Mouse (Mus musculus) thymus, postnatal 14 days (tissue): ENCODE data around the gene Gtpbp3.

ENCODE experiments used
- DNase-seq: peaks from one replicate; pipeline ENCODE4 v3.0.0; 2021

Gene Gtpbp3

DNA sequence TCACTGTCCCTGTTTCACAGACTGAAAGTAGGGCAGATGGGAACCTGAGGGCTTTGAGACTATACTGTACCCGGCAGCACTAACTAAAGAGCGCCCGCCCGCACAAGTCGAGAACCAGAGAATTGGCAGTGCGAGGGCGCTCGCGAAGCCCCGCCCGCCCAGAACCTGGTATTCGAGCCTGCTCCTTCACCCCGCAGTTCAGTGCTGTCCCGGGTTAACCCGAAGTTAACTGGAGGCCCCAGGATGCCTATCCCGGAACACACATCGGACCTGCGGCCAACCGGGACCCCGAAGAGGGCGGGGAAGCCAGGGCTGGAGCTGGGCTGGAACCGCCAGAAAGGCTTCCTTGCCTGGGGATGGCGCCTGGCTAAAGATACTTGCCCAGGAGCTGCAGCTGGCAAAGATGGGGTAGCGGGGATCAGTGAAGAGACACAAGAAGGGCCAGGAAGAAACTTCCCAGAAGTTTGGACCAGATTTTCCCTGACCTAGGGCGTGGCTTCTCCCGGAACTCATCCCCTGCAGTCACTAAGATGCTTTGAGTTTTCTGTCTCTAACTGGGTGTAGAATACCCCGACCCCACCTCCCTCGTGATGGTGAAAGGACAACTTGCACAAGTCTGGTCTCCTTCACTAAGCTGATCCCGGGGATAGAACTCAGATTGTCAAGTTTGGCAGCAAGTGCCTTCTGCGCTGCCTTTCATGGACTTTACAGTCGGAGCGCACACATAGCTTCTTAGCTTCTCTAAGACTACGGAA, at the start of gene Gtpbp3:
Gtpbp3 (plus strand) TSS at position 413 of the 755 bp plus-strand sequence.
- peak; percentile 85 for DNase-seq

DNA sequence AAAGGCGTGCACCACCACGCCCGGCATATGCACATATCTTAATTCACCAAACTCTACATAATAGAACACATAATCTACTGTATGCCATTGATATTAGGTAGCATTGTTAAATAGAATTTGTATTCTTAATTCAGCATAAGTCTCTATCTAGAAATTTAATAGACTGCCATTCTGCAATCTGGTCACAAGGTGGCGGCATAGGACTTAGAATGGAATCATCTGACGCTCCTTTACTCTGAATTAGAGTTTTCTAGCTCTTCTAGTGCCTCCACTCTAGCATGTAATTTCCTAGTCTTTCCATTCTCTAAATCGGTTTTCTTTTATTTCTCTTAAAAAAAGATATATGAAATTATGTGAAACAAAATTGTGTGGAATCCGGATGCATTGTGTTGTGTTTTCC, 46.5 kb upstream of the Gtpbp3 start:
- DNase-seq: peak; percentile 68

DNA sequence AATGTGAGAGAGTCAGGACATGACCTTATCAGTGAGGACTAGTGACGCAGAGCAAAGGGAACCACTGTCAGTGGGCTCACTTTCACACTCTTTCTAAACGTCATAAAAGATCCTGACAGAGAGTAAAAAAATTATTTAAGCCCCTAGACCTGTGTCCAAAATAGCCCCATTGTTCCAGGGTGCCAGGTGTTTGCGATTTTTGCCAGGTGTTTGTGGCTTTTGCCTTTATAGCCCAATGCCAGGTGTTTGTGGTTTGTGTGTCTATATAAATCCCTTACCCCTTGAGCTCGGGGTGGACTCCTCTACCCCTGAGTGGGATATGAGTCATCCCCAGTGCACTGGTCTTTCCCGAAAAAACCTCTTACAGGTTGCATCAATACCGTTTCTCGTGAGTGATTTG, 42.8 kb upstream of the Gtpbp3 start:
- DNase-seq: no peak

GRCm38 (mm10) chr8:71451337-71451736, 36.6 kb upstream of the Gtpbp3 start:
- no peak for DNase-seq

DNA sequence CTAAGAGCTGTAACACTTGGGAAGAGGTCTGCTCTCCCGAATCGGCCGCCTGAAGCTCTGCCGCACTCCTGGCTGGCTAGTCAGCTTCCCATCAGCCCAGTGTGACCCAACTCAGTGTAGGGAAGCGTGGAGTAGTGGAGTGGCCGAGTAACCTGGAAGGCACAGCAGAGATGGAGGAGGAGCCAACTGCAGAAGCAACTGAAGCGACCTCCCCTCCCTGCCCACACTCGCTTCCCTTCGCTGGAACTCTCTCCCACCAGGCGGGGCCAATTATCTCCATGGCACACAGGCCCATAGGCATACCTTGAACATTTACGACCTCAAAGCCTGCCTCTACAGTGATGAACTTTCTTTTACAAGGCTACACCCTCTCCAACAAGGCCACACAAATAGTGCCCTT, 36.1 kb upstream of the Gtpbp3 start:
- DNase-seq: no peak

DNA sequence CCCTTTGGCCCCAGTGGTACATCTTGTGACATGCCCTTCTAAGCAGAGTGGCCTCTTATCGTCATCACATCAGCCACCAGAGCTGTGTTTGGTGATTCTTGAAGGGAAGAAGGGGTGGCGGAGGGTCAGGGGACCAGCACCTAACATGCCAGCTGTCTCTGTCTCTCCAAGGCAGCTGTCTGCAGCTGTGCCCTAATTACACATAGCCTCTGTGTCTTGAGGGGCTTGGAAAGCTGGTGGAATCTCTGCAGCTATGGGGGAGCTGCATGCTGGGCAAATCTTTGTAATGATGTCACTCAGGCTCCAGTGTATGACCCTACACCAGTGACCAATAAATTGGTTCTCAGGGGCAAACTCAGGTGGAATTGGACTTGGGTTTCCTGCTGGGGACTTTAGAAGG, 35.2 kb upstream of the Gtpbp3 start:
- no peak for DNase-seq

- DNase-seq: no peak
Observed at GRCm38 (mm10) chr8:71454668-71455067, 33.2 kb upstream of the Gtpbp3 start.

- DNase-seq: no peak
Observed at GRCm38 (mm10) chr8:71456906-71457305, 31.0 kb upstream of the Gtpbp3 start.

- DNase-seq: no peak
Observed at GRCm38 (mm10) chr8:71457659-71458270, 30.1 kb upstream of the Gtpbp3 start.

DNA sequence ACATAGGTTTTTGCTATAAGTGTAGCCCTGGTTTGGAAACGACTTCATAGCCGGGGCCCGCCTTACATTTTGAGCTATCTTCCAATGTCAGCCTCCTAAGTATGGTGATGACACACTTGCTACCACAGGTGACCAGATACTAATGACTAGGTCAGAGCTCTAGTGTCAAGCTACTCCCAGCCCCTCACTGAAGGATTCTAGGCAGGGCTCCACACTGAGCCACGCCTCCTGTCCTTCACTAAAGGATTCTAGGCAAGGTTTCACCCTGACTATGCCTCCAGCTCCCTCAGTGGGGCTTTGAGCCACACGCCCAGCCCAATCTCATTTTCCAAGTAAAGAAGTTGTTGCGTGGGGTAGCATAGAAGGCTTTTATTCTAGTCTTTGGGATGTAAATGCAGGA, 27.2 kb upstream of the Gtpbp3 start:
- no peak for DNase-seq

GRCm38 (mm10) chr8:71461152-71461840, 26.6 kb upstream of the Gtpbp3 start:
- no peak for DNase-seq

DNA sequence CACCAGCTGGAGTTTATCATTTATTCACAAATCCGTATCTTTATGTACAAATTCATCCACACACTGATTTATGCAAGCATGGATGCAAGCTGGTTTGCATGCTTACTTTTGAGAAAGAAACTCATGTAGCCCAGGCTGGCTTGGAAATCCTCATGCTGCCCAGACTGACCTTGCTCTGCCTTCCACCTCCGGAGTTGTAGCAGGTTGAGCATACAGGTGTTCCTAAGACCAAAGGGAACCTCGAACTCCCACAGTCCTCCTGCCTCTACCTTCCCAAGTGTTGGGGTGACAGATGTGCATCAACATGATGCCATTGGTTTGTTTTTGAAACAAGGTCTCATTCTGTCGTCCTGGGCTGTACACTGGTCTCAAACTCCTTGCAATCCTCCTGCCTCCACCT, 25.7 kb upstream of the Gtpbp3 start:
- no peak for DNase-seq

DNA sequence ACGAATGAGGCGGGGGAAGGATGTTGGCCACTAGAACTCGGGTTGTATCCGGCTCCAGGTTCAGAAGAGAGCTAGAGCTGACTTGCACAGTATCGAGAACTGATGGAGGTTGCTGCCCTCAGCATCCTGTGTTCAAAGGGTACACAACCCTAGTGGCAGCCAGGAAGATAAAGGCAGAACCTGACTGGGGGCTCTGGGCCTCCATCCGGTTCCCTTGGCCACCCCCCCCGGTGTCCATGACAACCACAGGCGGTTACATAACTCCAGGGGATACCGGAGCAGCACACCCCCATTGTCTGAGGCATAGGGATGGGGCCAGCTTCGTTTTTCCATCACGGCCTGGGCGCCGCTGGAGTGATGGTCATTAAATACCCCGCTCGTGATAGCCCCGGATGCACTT, 25.1 kb upstream of the Gtpbp3 start:
- DNase-seq: peak; percentile 91

DNA sequence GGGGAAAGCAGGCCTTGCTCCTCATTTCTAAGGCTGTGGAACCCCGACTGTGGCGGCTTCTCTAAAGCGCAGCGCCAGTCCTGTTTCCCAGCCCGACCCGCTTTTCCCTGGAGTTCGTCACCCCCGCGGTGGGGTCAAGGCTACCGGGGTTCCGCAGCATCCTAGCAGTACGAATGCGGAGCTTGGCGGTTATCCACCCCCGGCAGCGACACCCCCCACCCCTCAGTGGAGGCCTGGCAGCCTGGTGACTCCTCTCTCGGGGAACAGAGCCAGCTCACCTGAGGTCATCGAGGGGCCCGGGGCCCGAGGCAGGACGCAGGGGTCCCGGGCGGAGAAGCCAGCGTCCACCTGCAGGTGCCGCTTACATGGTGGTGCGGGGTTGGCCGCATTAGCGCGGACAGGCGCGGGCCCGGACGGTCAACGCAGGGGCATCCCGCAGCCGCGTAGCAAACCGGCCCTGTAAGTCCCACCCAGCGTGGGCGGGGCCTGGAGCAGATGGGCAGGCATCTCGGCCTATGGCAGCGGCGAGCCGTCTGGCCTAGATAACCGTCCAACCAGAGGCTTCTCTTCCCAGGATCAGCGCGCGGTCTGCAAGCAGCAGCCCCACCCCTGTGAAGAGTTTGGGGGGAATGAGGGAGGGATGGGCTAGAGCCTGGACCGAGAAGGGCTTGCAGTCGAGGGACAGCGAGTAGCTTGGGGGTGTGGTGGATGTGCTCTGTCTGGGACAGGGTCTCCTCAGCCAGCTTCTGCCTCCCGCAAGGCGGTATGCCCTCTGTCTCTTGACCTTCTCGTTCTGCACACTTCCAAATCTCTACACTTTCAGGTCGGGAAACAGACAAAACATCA, 24.5 kb upstream of the Gtpbp3 start, which contains the start of gene Abhd8:
Abhd8 (minus strand) TSS at position 468 of the 846 bp plus-strand sequence.
- peak; percentile 98 for DNase-seq

GRCm38 (mm10) chr8:71464513-71465500, 23.1 kb upstream of the Gtpbp3 start, which contains the start of gene Mrpl34:
Mrpl34 (plus strand) TSS chr8:71464959.
- DNase-seq: peak; percentile 98

GRCm38 (mm10) chr8:71465733-71466132, 22.2 kb upstream of the Gtpbp3 start:
- DNase-seq: no peak

DNA sequence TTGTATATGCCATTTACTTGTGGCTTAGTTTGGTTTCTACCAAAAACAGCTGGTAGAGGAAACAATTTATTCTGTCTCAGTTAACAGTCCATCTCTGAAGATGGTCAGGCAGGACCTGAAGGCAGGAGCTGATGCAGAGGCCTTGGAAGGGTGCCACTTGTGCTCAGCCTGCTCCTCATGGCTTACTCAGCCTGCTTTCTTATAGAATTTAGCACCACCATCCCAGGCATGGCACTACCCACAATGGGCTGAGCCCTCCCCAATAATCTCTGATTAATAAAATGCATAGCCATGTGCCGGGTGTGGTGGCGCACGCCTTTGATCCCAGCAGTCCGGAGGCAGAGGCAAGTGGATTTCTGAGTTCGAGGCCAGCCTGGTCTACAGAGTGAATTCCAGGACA, 21.7 kb upstream of the Gtpbp3 start:
- DNase-seq: no peak

GRCm38 (mm10) chr8:71467201-71467600, 20.7 kb upstream of the Gtpbp3 start:
- DNase-seq: no peak

- DNase-seq: no peak
Observed at GRCm38 (mm10) chr8:71468001-71468400, 19.9 kb upstream of the Gtpbp3 start.

GRCm38 (mm10) chr8:71468916-71469315, 19.0 kb upstream of the Gtpbp3 start, which contains the start of gene Dda1:
Dda1 (plus strand) TSS chr8:71469199.
- DNase-seq: peak; percentile 98

DNA sequence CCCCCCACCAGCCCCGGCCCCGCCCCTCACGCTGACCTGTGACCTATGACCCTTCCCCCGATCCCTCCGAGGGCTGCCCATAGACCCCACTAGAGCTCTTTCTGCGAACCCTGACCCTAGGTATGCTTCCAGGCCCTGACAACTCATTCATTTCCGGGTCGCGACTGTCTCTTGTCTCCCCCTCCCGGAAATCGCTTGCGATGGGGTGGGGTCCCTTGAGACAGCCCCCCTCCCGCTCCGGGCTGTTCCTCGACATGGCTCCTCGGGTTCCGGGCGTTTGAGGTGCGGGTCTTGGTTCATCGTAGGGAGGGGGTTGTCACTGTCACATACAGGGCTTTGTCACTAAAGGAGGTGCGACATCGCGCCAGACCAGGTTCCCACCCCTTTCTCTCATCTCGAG, 18.5 kb upstream of the Gtpbp3 start:
- peak; percentile 77 for DNase-seq
